Mouse (Mus musculus): ENCODE measurements at regions not wholly inside any gene's neighbourhood (a gene's known extent, or its start where the extent isn't known, plus 50 kb on each side); places are given as distances from the start of the nearest gene placed in this dataset.

- no peak for DNase-seq (ENCODE audit: low spot score in 2 of 2)
These were observed 116.9 kb upstream of the Haao start for GRCm38 (mm10) chr17:83964454-83965211.

- no peak for DNase-seq (ENCODE audit: low spot score in 2 of 2)
These were observed 115.8 kb upstream of the Haao start for GRCm38 (mm10) chr17:83963561-83963960.

GRCm38 (mm10) chr17:83962841-83963240 lies 115.1 kb upstream of the Haao start:
- no peak for DNase-seq (ENCODE audit: low spot score in 2 of 2)

- DNase-seq (ENCODE audit: low spot score in 2 of 2) = no peak
These were observed 114.4 kb upstream of the Haao start for GRCm38 (mm10) chr17:83962126-83962525.

- DNase-seq (ENCODE audit: low spot score in 2 of 2) = no peak
These were observed 113.1 kb upstream of the Haao start for GRCm38 (mm10) chr17:83960821-83961220.

GRCm38 (mm10) chr17:83960158-83960557 lies 112.4 kb upstream of the Haao start:
- DNase-seq (ENCODE audit: low spot score in 2 of 2) = no peak

- DNase-seq (ENCODE audit: low spot score in 2 of 2) = no peak
These were observed 111.5 kb upstream of the Haao start for GRCm38 (mm10) chr17:83959159-83959848.

- no peak for DNase-seq (ENCODE audit: low spot score in 2 of 2)
These were observed 110.9 kb upstream of the Haao start for GRCm38 (mm10) chr17:83958706-83959105.

GRCm38 (mm10) chr17:83957661-83958540 lies 110.1 kb upstream of the Haao start:
- DNase-seq (ENCODE audit: low spot score in 2 of 2) = no peak

- DNase-seq (ENCODE audit: low spot score in 2 of 2) = no peak
These were observed 109.2 kb upstream of the Haao start for GRCm38 (mm10) chr17:83956821-83957565.

- no peak for DNase-seq (ENCODE audit: low spot score in 2 of 2)
These were observed 108.2 kb upstream of the Haao start for GRCm38 (mm10) chr17:83955978-83956377.

GRCm38 (mm10) chr17:83955058-83955697 lies 107.4 kb upstream of the Haao start:
- DNase-seq (ENCODE audit: low spot score in 2 of 2) = no peak

- peak; percentile 38 to 74 for DNase-seq (ENCODE audit: low spot score in 2 of 2)
These were observed 106.7 kb upstream of the Haao start for GRCm38 (mm10) chr17:83954291-83955057.

- DNase-seq (ENCODE audit: low spot score in 2 of 2) = no peak
These were observed 105.9 kb upstream of the Haao start for GRCm38 (mm10) chr17:83953656-83954055.

GRCm38 (mm10) chr17:83946718-83947117 lies 99.0 kb upstream of the Haao start:
- DNase-seq (ENCODE audit: low spot score in 2 of 2) = no peak

- DNase-seq (ENCODE audit: low spot score in 2 of 2) = no peak
These were observed 91.6 kb upstream of the Haao start for GRCm38 (mm10) chr17:83939344-83939743.

GRCm38 (mm10) chr17:83938671-83939244 lies 91.0 kb upstream of the Haao start:
- DNase-seq (ENCODE audit: low spot score in 2 of 2) = peak; percentile 45 to 50

GRCm38 (mm10) chr17:83937576-83937975 lies 89.8 kb upstream of the Haao start:
- peak in 1 of 2 experiments; percentile 28 for DNase-seq (ENCODE audit: low spot score in 2 of 2)

GRCm38 (mm10) chr17:83936677-83937076 lies 88.9 kb upstream of the Haao start:
- no peak for DNase-seq (ENCODE audit: low spot score in 2 of 2)
